Mouse (Mus musculus): ENCODE measurements around the gene Dbi.

DNA sequence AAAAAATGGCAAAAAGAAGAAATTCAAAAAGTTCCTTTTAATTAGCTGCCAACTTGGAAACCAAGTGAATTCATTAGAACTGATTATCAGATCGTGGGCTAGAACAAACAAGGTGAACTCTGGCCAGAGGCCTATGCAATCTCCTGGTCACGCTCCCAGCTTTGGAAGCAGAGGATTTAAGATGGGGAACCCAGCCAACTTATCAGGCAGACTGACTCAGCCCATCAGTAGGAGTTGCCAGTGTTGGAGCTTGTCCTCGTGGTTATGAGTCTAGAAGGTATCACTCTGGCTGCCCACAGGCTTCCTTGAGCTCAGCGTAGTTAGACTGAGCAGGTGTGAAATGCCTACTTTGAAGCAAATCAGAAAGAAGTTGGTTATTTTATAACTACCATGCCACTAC, 4.0 kb upstream of the Dbi start:
- no peak for TF ChIP-seq POLR2A (IDR thresholded peaks at IDR 0.05; ENCODE audit: low read depth, low read length)
- no peak for TF ChIP-seq CTCF (IDR thresholded peaks at IDR 0.05; ENCODE audit: extremely low read depth, insufficient read length, insufficient replicate concordance, low read depth, low read length)

Data from small intestine, adult 2 months (tissue).